Mouse (Mus musculus) liver, postnatal 0 days (tissue): ENCODE data around the gene Fbxw21.

Experiments
- CTCF ChIP-seq: sonication (generic); IDR thresholded peaks from 2 replicates; pipeline ENCODE4 v1.5.1; 2016; ENCODE audit warnings: antibody characterized with exemption, low read depth
- EP300 ChIP-seq: IDR thresholded peaks from 2 replicates; pipeline ENCODE4 v1.6.1; 2016; ENCODE audit warnings: antibody characterized with exemption, low read depth, mild to moderate bottlenecking

- no peak for TF ChIP-seq CTCF
- no peak for TF ChIP-seq EP300
Measured at GRCm38 (mm10) chr9:109130076-109130475, 31.8 kb downstream of the Fbxw21 start.
